Mouse (Mus musculus): ENCODE measurements at regions not wholly inside any gene's neighbourhood (a gene's known extent, or its start where the extent isn't known, plus 50 kb on each side); places are given as distances from the start of the nearest gene placed in this dataset.

GRCm38 (mm10) chr13:63657115-63657514 is 83.7 kb upstream of the Ptch1 start:
- H3K4me3 ChIP-seq = no peak overlapping the region
- H3K36me3 ChIP-seq (ENCODE audit: control insufficient read depth, insufficient read depth) = no peaks in the 10 kb centered on the region
- no peak overlapping the region for H3ac ChIP-seq (ENCODE audit: control insufficient read depth, insufficient read length)
- H3K27me3 ChIP-seq (ENCODE audit: control insufficient read depth, insufficient read depth, insufficient read length) = no peaks in the 10 kb centered on the region
- TF ChIP-seq POLR2A (IDR thresholded peaks at IDR 0.05; ENCODE audit: insufficient read length, low read depth) = no peak
- TF ChIP-seq MYOD1 (IDR thresholded peaks at IDR 0.05; ENCODE audit: control insufficient read depth in 1 of 3, insufficient read length in 2 of 3, low read depth in 2 of 3) = no peak
- TF ChIP-seq POLR2AphosphoS2 (IDR thresholded peaks at IDR 0.05; ENCODE audit: insufficient read length, low read depth) = no peak
- TF ChIP-seq USF1 (IDR thresholded peaks at IDR 0.05; ENCODE audit: low read depth) = no peak
- no peak for TF ChIP-seq CEBPB (IDR thresholded peaks at IDR 0.05; ENCODE audit: insufficient read depth, poor library complexity, severe bottlenecking)
- TF ChIP-seq SRF (IDR thresholded peaks at IDR 0.05; ENCODE audit: control insufficient read depth, insufficient read length, low read depth) = no peak
- TF ChIP-seq MYOG (IDR thresholded peaks at IDR 0.05; ENCODE audit: control insufficient read depth in 1 of 3, insufficient read depth in 1 of 3, insufficient read length in 2 of 3, low read depth in 2 of 3) = no peak
- no peak for TF ChIP-seq MAX (IDR thresholded peaks at IDR 0.05; ENCODE audit: low read depth)
- TF ChIP-seq E2F4 (IDR thresholded peaks at IDR 0.05; ENCODE audit: insufficient read depth) = no peak
- TF ChIP-seq TCF12 (IDR thresholded peaks at IDR 0.05; ENCODE audit: insufficient read depth, poor library complexity, severe bottlenecking) = no peak
- TF ChIP-seq TCF3 (IDR thresholded peaks at IDR 0.05; ENCODE audit: insufficient read length, low read depth) = no peak
- TF ChIP-seq REST (IDR thresholded peaks at IDR 0.05; ENCODE audit: insufficient read depth, insufficient read length) = no peak
- no peaks in the 10 kb centered on the region for H3K79me2 ChIP-seq (ENCODE audit: control insufficient read depth, insufficient read depth)
- H3K4me2 ChIP-seq (ENCODE audit: low read depth) = peak overlapping the region; percentile 16

GRCm38 (mm10) chr13:63659412-63659811 is 86.0 kb upstream of the Ptch1 start:
- Histone ChIP-seq H3K4me2 (ENCODE audit: low read depth) (no peak overlapping the region), H3K27me3 (ENCODE audit: control insufficient read depth, insufficient read depth, insufficient read length) (no peaks in the 10 kb centered on the region), H3K79me2 (ENCODE audit: control insufficient read depth, insufficient read depth) (no peaks in the 10 kb centered on the region), H3ac (ENCODE audit: control insufficient read depth, insufficient read length) (no peak overlapping the region), H3K36me3 (ENCODE audit: control insufficient read depth, insufficient read depth) (no peaks in the 10 kb centered on the region), H3K4me3 (no peak overlapping the region)
- TF ChIP-seq MYOG (IDR thresholded peaks at IDR 0.05; ENCODE audit: control insufficient read depth in 1 of 3, insufficient read depth in 1 of 3, insufficient read length in 2 of 3, low read depth in 2 of 3) = no peak
- no peak for TF ChIP-seq TCF3 (IDR thresholded peaks at IDR 0.05; ENCODE audit: insufficient read length, low read depth)
- no peak for TF ChIP-seq POLR2A (IDR thresholded peaks at IDR 0.05; ENCODE audit: insufficient read length, low read depth)
- TF ChIP-seq REST (IDR thresholded peaks at IDR 0.05; ENCODE audit: insufficient read depth, insufficient read length) = no peak
- TF ChIP-seq SRF (IDR thresholded peaks at IDR 0.05; ENCODE audit: control insufficient read depth, insufficient read length, low read depth) = no peak
- TF ChIP-seq TCF12 (IDR thresholded peaks at IDR 0.05; ENCODE audit: insufficient read depth, poor library complexity, severe bottlenecking) = no peak
- no peak for TF ChIP-seq MYOD1 (IDR thresholded peaks at IDR 0.05; ENCODE audit: control insufficient read depth in 1 of 3, insufficient read length in 2 of 3, low read depth in 2 of 3)
- no peak for TF ChIP-seq MAX (IDR thresholded peaks at IDR 0.05; ENCODE audit: low read depth)
- TF ChIP-seq CEBPB (IDR thresholded peaks at IDR 0.05; ENCODE audit: insufficient read depth, poor library complexity, severe bottlenecking) = no peak
- TF ChIP-seq E2F4 (IDR thresholded peaks at IDR 0.05; ENCODE audit: insufficient read depth) = no peak
- no peak for TF ChIP-seq POLR2AphosphoS2 (IDR thresholded peaks at IDR 0.05; ENCODE audit: insufficient read length, low read depth)
- TF ChIP-seq USF1 (IDR thresholded peaks at IDR 0.05; ENCODE audit: low read depth) = no peak

- Histone ChIP-seq H3K4me2 (ENCODE audit: low read depth) (no peak overlapping the region), H3K4me3 (no peak overlapping the region), H3K36me3 (ENCODE audit: control insufficient read depth, insufficient read depth) (no peaks in the 10 kb centered on the region), H3ac (ENCODE audit: control insufficient read depth, insufficient read length) (no peak overlapping the region), H3K79me2 (ENCODE audit: control insufficient read depth, insufficient read depth) (no peaks in the 10 kb centered on the region), H3K27me3 (ENCODE audit: control insufficient read depth, insufficient read depth, insufficient read length) (no peaks in the 10 kb centered on the region)
- TF ChIP-seq TCF12 (IDR thresholded peaks at IDR 0.05; ENCODE audit: insufficient read depth, poor library complexity, severe bottlenecking) = no peak
- no peak for TF ChIP-seq REST (IDR thresholded peaks at IDR 0.05; ENCODE audit: insufficient read depth, insufficient read length)
- TF ChIP-seq MAX (IDR thresholded peaks at IDR 0.05; ENCODE audit: low read depth) = no peak
- TF ChIP-seq CEBPB (IDR thresholded peaks at IDR 0.05; ENCODE audit: insufficient read depth, poor library complexity, severe bottlenecking) = no peak
- TF ChIP-seq MYOD1 (IDR thresholded peaks at IDR 0.05; ENCODE audit: control insufficient read depth in 1 of 3, insufficient read length in 2 of 3, low read depth in 2 of 3) = no peak
- TF ChIP-seq MYOG (IDR thresholded peaks at IDR 0.05; ENCODE audit: control insufficient read depth in 1 of 3, insufficient read depth in 1 of 3, insufficient read length in 2 of 3, low read depth in 2 of 3) = no peak
- TF ChIP-seq POLR2A (IDR thresholded peaks at IDR 0.05; ENCODE audit: insufficient read length, low read depth) = no peak
- no peak for TF ChIP-seq POLR2AphosphoS2 (IDR thresholded peaks at IDR 0.05; ENCODE audit: insufficient read length, low read depth)
- TF ChIP-seq TCF3 (IDR thresholded peaks at IDR 0.05; ENCODE audit: insufficient read length, low read depth) = no peak
- TF ChIP-seq E2F4 (IDR thresholded peaks at IDR 0.05; ENCODE audit: insufficient read depth) = no peak
Observed at GRCm38 (mm10) chr13:63660431-63660830, 87.0 kb upstream of the Ptch1 start.

- TF ChIP-seq E2F4 (IDR thresholded peaks at IDR 0.05; ENCODE audit: insufficient read depth) = no peak
- no peak for TF ChIP-seq CEBPB (IDR thresholded peaks at IDR 0.05; ENCODE audit: insufficient read depth, poor library complexity, severe bottlenecking)
- H3K4me2 ChIP-seq (ENCODE audit: low read depth) = no peak overlapping the region
Observed at GRCm38 (mm10) chr13:63668576-63668975, 95.2 kb upstream of the Ptch1 start.

GRCm38 (mm10) chr13:63669031-63669430 is 95.6 kb upstream of the Ptch1 start:
- H3K27me3 ChIP-seq (ENCODE audit: control insufficient read depth, insufficient read depth, insufficient read length) = no peaks in the 10 kb centered on the region
- TF ChIP-seq MYOD1 (IDR thresholded peaks at IDR 0.05; ENCODE audit: control insufficient read depth in 1 of 3, insufficient read length in 2 of 3, low read depth in 2 of 3) (no peak), POLR2A (IDR thresholded peaks at IDR 0.05; ENCODE audit: insufficient read length, low read depth) (no peak), SRF (IDR thresholded peaks at IDR 0.05; ENCODE audit: control insufficient read depth, insufficient read length, low read depth) (no peak), E2F4 (IDR thresholded peaks at IDR 0.05; ENCODE audit: insufficient read depth) (no peak), USF1 (IDR thresholded peaks at IDR 0.05; ENCODE audit: low read depth) (no peak), TCF12 (IDR thresholded peaks at IDR 0.05; ENCODE audit: insufficient read depth, poor library complexity, severe bottlenecking) (no peak), CEBPB (IDR thresholded peaks at IDR 0.05; ENCODE audit: insufficient read depth, poor library complexity, severe bottlenecking) (no peak), REST (IDR thresholded peaks at IDR 0.05; ENCODE audit: insufficient read depth, insufficient read length) (no peak), MYOG (IDR thresholded peaks at IDR 0.05; ENCODE audit: control insufficient read depth in 1 of 3, insufficient read depth in 1 of 3, insufficient read length in 2 of 3, low read depth in 2 of 3) (no peak), TCF3 (IDR thresholded peaks at IDR 0.05; ENCODE audit: insufficient read length, low read depth) (no peak), POLR2AphosphoS2 (IDR thresholded peaks at IDR 0.05; ENCODE audit: insufficient read length, low read depth) (no peak), MAX (IDR thresholded peaks at IDR 0.05; ENCODE audit: low read depth) (no peak)
- no peaks in the 10 kb centered on the region for H3K79me2 ChIP-seq (ENCODE audit: control insufficient read depth, insufficient read depth)
- no peaks in the 10 kb centered on the region for H3K36me3 ChIP-seq (ENCODE audit: control insufficient read depth, insufficient read depth)
- H3ac ChIP-seq (ENCODE audit: control insufficient read depth, insufficient read length) = no peak overlapping the region
- H3K4me3 ChIP-seq = no peak overlapping the region
- no peak overlapping the region for H3K4me2 ChIP-seq (ENCODE audit: low read depth)

More at GRCm38 (mm10) chr13:63668576-63668975, 95.2 kb upstream of the Ptch1 start:
- Histone ChIP-seq H3K36me3 (ENCODE audit: control insufficient read depth, insufficient read depth) (no peaks in the 10 kb centered on the region), H3K27me3 (ENCODE audit: control insufficient read depth, insufficient read depth, insufficient read length) (no peaks in the 10 kb centered on the region), H3K79me2 (ENCODE audit: control insufficient read depth, insufficient read depth) (no peaks in the 10 kb centered on the region), H3ac (ENCODE audit: control insufficient read depth, insufficient read length) (no peak overlapping the region), H3K4me3 (no peak overlapping the region)
